Mouse (Mus musculus): ENCODE measurements around the gene Ankef1.

Ankef1 gene

GRCm38 (mm10) chr2:136501651-136502050 lies at the start of gene Ankef1:
Gene Ankef1 (plus strand): TSS chr2:136501910.
- DNase-seq (ENCODE audit: low read depth, low spot score), result no peak

- no peak for DNase-seq (ENCODE audit: low read depth, low spot score)
Measured at GRCm38 (mm10) chr2:136456468-136456867, 45.2 kb upstream of the Ankef1 start.

GRCm38 (mm10) chr2:136456875-136457274 lies 44.8 kb upstream of the Ankef1 start:
- no peak for DNase-seq (ENCODE audit: low read depth, low spot score)

DNA sequence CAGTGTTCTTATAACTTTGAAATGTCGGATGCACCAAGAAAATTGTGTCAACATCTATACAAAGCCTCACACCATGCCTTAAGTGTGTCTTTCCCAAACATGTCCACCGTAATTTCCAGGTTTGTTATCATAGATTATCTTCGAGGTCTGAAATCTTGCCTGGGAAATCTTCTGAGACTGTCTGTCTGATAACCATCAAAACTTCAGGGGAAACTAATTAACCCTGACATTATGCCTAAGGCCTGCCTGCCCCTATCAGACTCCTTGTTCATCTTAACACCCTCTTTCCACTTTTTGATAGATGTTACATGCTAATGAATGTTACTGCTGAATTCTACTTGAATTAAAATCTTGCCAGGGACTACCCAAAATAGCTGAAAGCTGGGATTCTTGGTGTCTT lies 24.1 kb upstream of the Ankef1 start:
- DNase-seq (ENCODE audit: low read depth, low spot score), result no peak

GRCm38 (mm10) chr2:136482269-136482668 lies 19.4 kb upstream of the Ankef1 start:
- DNase-seq (ENCODE audit: low read depth, low spot score), result no peak

- DNase-seq (ENCODE audit: low read depth, low spot score), result no peak
Measured at GRCm38 (mm10) chr2:136483058-136483457, 18.7 kb upstream of the Ankef1 start.

DNA sequence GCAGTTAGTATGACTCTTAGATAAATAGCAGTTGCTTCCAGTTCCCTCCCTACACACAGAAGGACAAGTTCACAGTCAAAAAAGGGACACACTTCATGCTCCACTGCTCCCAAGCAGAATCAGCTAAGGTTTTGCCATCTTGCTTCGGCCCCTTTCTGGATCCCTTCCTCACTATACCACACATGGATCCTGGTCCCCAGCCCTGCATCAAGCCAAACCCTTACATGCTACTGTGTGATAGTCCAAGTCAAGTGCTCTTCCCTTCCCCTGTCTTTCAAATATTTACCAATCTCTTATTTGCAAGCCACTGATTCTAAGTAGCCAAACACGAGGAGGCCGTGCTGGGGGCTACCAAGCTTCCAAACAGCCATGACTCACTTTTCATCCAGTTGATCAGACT lies 16.8 kb upstream of the Ankef1 start:
- no peak for DNase-seq (ENCODE audit: low read depth, low spot score)

DNA sequence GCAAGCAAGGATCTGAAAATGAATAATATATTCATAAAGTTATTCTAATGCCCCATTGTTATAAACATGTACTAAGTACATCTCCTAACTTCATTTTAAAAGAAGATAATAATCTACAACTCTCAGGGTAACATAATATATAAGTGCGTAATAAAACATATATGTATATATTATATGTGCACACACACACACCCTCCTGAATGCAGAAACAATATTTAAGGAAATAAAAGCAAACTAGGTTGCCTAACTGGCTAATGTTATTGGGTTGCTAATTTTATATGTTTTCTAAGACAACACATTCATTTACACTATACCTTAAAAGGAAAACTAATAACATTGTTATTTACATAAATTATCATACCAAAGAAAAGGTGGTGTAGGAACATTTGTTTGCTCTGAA lies 16.3 kb upstream of the Ankef1 start:
- no peak for DNase-seq (ENCODE audit: low read depth, low spot score)

DNA sequence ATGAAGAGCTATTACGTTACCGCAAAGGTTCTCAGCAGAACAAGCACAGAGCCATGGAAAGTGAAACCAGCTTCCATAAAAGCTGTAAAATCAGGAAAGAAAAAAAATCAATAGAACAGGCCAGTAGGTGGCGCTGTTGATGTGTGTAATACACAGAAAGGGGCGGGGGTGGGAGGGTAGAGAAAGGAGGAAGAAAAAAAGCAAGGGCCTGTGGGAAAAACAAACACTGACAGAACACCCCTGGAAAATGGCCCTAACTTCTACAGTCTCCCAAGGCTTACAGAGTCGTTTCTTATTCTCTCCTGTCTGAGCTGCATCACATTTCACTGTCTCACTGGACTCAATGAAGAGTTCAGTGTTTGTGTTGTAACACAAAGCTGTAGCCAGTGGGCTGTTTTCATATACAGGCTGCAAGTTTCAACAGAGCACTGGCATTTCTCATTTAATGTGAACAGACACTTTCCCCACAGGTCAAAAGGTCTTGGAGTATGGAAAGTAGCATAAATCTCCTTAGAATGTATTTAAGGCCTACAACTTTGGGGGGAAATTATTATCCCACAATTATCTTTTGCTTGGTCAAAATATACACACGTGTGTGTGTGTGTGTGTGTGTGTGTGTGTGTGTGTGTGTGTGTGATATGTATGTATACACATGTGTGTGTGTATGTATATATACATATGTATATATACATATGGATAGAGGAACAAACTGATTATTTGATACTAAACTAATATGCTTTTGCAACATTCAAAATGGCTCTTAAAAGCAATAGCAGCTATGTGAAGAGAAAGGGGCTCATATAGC lies 15.7 kb upstream of the Ankef1 start:
- DNase-seq (ENCODE audit: low read depth, low spot score), result peak; percentile 72

DNA sequence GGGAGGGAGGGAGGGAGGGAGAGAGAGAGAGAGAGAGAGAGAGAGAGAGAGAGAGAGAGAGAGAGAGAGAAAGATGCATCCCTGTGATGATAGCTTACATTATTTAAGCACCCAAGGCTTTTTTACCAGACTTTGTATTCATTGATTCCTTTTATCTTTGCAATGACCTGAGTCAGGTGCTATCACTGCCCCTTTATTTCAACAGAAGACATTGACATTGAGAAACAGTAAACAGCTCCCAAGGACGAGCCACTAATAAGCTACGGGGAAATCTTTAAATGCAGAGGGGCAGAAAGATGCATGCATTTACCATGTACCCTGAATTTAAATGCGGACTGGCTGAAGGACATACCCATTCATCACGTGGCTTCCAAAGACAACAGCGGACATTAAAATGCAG lies 14.7 kb upstream of the Ankef1 start:
- no peak for DNase-seq (ENCODE audit: low read depth, low spot score)

DNA sequence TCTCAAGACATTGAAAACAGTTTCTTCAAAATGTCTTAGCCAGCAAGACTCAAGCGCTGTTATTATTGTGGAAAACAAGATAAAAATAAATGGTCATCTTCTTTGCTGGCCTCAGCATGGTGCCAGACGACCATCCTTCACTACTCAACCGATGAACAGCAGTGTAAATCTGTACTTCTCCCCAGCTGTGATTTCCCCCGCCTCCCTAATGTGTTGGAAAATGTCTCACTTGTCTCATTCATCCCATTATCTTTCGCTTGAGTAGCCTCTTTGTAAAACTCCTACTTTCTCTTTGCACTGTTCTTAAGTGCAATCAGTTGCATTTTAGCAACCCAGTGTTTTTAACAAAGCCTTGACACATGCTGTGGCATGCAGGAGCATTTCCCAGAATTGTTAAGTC lies 9.4 kb downstream of the Ankef1 start:
- peak; percentile 61 for DNase-seq (ENCODE audit: low read depth, low spot score)

GRCm38 (mm10) chr2:136511756-136512155 lies 10.0 kb downstream of the Ankef1 start:
- DNase-seq (ENCODE audit: low read depth, low spot score), result no peak

DNA sequence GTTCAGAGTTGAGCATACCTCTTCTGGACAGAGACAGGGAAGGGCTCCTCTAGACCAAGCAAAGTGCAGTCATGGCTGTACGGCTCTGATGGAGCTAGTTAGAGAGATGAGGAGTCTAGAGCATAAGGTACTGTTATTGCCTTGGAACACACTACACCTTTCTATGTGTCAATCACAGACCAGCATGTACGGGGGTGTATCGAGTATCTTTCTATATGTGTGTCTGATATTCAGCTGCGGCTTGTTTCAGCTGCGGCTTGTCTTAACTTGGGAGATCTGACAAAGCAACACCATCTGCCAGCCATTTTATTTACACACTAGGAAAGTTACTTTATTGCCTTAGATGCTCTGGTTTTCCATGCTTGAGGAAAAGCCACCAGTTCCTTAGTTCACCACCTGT lies 11.1 kb downstream of the Ankef1 start:
- DNase-seq (ENCODE audit: low read depth, low spot score), result no peak

GRCm38 (mm10) chr2:136513806-136514205 lies 12.1 kb downstream of the Ankef1 start:
- DNase-seq (ENCODE audit: low read depth, low spot score), result no peak

DNA sequence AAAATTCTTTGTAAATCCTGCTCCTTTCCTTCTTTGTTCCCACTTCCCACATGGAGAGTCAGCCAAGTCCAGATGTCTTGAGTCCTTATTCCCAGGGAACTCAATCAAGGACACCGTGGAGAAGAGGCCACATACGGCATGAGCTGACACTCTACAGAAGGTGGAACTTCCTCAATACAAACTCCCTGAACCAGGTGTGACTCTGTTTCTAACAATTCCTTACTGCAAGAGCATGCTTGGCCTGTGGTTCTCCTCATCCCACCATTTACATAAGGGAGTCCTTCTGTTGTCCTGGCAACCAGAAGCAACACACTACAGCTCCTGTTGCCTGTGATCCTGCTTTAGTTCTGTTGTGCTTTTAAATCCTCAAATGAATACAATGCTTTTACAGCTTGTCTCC lies 13.8 kb downstream of the Ankef1 start:
- peak; percentile 21 for DNase-seq (ENCODE audit: low read depth, low spot score)

- no peak for DNase-seq (ENCODE audit: low read depth, low spot score)
Measured at GRCm38 (mm10) chr2:136528937-136529336, 27.2 kb downstream of the Ankef1 start.

DNA sequence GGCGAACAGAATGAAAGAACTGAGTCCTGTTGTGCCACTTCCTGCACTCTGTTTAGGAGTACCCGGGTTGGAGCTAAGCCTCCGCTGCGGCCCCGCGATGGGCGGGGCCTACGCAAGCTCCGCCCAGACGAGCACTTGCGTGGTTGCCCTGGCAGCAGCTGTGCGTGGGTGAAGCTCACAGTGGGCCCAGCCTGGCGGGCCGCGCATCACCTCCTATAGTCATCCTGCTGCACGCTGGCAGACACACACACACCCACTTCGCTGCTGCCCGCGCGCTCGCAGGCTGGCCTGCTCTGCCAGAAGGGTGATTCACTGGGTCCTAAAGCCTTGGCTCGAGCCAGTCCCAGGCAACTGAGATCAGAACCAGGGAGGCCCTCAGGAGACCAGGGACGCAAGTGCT lies 30.3 kb downstream of the Ankef1 start:
- peak; percentile 82 for DNase-seq (ENCODE audit: low read depth, low spot score)

- peak; percentile 47 for DNase-seq (ENCODE audit: low read depth, low spot score)
Measured at GRCm38 (mm10) chr2:136558020-136558419, 56.3 kb downstream of the Ankef1 start.

DNA sequence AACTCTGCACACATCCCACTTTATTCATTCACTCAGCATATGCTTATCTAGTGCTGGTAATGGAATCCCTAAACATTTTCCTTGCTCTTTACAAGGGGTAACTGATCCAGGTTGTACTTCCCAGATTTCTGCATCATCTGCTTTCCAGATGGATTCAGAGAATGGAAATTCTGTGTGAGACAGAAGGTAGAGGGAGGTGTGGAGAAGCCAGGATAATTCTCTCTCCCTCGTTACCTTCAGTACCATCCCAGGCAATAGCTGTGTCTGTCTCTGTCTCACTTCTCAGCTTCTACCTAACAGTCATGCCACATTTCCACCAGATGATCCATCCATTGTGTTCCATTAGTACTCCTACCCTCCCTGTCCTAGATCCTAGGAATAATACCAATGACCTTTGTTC lies 60.6 kb downstream of the Ankef1 start:
- DNase-seq (ENCODE audit: low read depth, low spot score), result no peak

DNA sequence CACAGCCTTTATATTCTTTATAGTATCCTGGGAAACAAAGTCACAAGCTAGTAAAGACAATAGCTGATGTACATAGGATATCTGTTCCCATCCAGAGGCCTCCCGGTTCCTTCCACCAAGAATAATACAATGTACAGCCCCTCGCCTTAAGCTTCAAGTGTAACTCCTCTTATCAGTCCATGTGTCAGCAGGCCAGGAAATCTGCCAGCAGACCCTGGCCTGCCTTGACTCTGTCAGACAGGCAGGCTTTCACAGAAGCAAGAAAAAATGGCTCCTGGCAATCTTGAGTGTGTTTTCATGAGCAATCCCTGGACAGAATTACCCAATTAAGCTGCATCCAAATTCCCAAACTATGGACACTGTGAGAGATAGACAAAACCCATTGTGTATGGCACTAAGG lies 69.1 kb downstream of the Ankef1 start:
- DNase-seq (ENCODE audit: low read depth, low spot score), result no peak

- DNase-seq (ENCODE audit: low read depth, low spot score), result no peak
Measured at GRCm38 (mm10) chr2:136582762-136583161, 81.1 kb downstream of the Ankef1 start.

GRCm38 (mm10) chr2:136588811-136589210 lies 87.1 kb downstream of the Ankef1 start:
- DNase-seq (ENCODE audit: low read depth, low spot score), result no peak

GRCm38 (mm10) chr2:136596451-136596850 lies 94.7 kb downstream of the Ankef1 start:
- DNase-seq (ENCODE audit: low read depth, low spot score), result peak; percentile 22

DNA sequence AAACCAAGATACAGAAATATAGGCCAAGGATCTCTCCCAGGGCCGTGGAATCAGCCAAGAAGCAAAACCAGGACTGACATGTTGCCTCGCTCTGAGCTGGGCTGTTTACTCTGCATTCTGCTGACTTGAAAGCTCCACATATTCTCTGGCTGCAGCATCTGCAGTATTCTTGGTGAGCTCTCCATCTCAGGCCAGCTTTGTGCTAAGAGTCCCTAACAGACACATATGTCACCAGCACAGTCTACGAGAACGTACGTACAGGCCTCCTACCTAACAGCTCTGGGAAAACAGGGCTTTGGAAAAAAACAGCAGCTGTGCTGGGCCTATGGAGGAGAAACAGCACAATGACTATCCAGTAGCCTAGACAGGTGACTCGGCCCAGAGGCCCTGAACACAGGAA lies 97.0 kb downstream of the Ankef1 start:
- DNase-seq (ENCODE audit: low read depth, low spot score), result no peak
